Mouse (Mus musculus): ENCODE results near the gene E130311K13Rik. TPM values are rescaled to one million over a fixed set of nuclear protein-coding genes. Genes with fewer than 3 reads are reported as not detected.

Gene E130311K13Rik
- polyA plus RNA-seq, 1 experiment = 4.0 TPM

DNA sequence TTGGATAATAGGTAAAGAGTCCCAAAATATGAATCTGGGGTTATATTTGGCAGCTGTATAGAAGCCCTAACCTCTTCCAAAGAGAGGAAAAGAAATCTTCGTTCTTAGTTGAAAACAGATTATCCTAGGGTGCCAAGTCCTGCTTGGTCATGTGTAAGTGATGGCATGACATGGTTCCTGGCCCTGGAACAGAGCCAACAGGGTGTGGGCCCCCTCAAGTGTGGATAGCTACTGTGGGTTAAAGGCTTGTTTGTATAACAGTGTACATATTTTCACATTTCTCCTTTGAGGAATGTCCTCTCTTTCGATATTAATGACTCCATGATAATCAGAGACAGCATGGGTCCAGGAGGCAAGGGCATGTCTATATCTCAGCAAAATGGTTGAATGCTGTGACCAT lies 9.7 kb upstream of the E130311K13Rik start:
- TF ChIP-seq CTCF (IDR thresholded peaks at IDR 0.05; ENCODE audit: borderline replicate concordance, extremely low read depth, insufficient read depth, insufficient read length) (no peak), POLR2A (IDR thresholded peaks at IDR 0.05; ENCODE audit: borderline replicate concordance, extremely low read depth, insufficient read depth, insufficient read length, poor library complexity, severe bottlenecking) (no peak)
- DNase-seq (ENCODE audit: low read depth) = no peak

- TF ChIP-seq POLR2A (IDR thresholded peaks at IDR 0.05; ENCODE audit: borderline replicate concordance, extremely low read depth, insufficient read depth, insufficient read length, poor library complexity, severe bottlenecking) (no peak), CTCF (IDR thresholded peaks at IDR 0.05; ENCODE audit: borderline replicate concordance, extremely low read depth, insufficient read depth, insufficient read length) (peak; percentile 53; the same call in 1 of the 2 replicates)
- peak; percentile 60 for DNase-seq (ENCODE audit: low read depth)
Measured at GRCm38 (mm10) chr3:63919634-63920033, 9.6 kb downstream of the E130311K13Rik start.

- no peak for DNase-seq (ENCODE audit: low read depth)
- TF ChIP-seq POLR2A (IDR thresholded peaks at IDR 0.05; ENCODE audit: borderline replicate concordance, extremely low read depth, insufficient read depth, insufficient read length, poor library complexity, severe bottlenecking) (no peak), CTCF (IDR thresholded peaks at IDR 0.05; ENCODE audit: borderline replicate concordance, extremely low read depth, insufficient read depth, insufficient read length) (no peak)
Measured at GRCm38 (mm10) chr3:63910301-63910700, 19.0 kb downstream of the E130311K13Rik start.

DNA sequence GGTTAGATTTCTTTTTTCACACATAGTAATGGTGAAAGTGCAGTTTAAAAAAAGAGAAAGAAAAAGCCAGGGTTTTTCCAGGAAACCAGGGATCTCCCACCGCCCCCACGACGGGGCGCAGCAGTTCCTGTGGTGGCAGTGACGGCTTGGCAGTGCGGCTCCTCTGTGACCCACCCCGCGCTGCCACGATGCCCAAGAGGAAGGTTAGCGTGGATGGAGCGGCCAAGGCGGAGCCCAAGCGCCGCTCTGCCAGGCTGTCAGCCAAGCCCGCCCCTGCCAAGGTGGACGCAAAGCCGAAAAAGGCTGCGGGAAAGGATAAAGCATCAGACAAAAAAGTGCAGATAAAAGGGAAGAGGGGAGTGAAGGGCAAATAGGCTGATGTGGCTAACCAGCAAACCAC lies 24.0 kb downstream of the E130311K13Rik start:
- no peak for TF ChIP-seq CTCF (IDR thresholded peaks at IDR 0.05; ENCODE audit: borderline replicate concordance, extremely low read depth, insufficient read depth, insufficient read length)
- TF ChIP-seq POLR2A (IDR thresholded peaks at IDR 0.05; ENCODE audit: borderline replicate concordance, extremely low read depth, insufficient read depth, insufficient read length, poor library complexity, severe bottlenecking) = no peak
- peak; percentile 53 for DNase-seq (ENCODE audit: low read depth)

DNA sequence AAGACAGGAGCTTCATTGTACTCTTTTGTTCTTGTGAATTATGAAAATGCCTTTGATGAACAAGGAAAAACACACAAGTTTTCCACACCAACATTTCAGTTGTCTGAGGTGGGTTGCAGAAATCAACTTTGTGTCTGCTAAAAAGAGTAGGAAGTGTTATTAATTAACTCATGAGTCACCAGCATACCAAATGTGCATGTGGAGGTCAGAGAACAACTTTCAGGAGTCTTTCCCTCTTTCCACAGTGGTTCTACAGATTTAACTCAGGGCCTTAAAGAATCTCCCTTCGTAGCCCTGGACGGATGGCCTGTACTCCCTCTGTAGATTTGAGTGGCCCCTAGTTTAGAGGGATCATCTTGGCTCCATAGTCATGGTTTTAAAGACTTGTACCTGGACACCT lies 25.1 kb downstream of the E130311K13Rik start:
- no peak for TF ChIP-seq CTCF (IDR thresholded peaks at IDR 0.05; ENCODE audit: borderline replicate concordance, extremely low read depth, insufficient read depth, insufficient read length)
- no peak for TF ChIP-seq POLR2A (IDR thresholded peaks at IDR 0.05; ENCODE audit: borderline replicate concordance, extremely low read depth, insufficient read depth, insufficient read length, poor library complexity, severe bottlenecking)
- no peak for DNase-seq (ENCODE audit: low read depth)

DNA sequence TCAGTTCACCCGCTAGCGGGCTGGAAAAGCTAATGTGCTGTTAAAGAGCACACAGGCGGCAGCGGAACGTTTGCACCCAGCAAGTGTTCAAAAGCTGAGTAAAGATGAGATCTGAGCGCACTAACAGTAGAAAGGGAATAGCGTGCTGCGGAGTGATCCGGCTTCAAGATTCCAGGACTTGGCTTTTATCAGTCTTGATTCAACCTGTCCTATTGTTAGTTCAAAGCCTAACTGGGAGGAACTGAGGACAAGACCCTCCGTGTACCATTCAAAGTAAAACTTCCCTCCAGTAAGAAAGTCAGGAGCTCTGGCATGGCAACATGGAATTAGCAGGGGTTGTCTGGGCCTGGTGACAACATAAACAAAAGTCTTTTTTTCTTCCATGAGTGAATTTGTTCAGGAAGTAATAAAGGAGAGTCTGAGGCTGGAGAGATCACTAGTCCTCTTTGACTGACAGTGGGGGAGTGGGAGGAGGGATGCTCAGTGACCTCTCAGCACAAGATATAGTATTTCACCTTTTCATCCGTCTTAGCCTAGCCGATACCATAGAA lies 29.2 kb downstream of the E130311K13Rik start:
- DNase-seq (ENCODE audit: low read depth) = peak; percentile 87
- TF ChIP-seq POLR2A (IDR thresholded peaks at IDR 0.05; ENCODE audit: borderline replicate concordance, extremely low read depth, insufficient read depth, insufficient read length, poor library complexity, severe bottlenecking) = no peak
- TF ChIP-seq CTCF (IDR thresholded peaks at IDR 0.05; ENCODE audit: borderline replicate concordance, extremely low read depth, insufficient read depth, insufficient read length) = no peak

DNA sequence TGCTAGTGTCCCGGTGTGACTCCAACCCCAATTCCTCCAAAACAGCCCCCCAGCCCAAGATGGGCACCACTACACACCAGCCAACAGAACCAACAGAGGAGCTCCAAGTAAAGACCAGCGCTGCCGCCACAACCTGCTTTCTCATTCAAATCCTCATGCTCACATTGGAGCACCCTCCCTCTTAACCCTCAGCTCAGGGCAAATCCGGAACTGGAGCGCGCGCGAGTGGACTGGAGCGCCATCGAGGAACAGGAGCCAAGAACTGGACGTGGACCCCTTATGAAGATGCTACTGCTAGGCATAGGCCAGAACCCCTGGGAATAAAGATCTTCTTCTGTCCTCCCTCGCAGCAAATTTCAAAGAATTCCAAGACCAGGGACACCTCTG lies 30.0 kb downstream of the E130311K13Rik start, which contains the start of gene Plch1:
Plch1 (minus strand) TSS at position 164 of the 387 bp plus-strand sequence.
- DNase-seq (ENCODE audit: low read depth) = peak; percentile 95
- TF ChIP-seq CTCF (IDR thresholded peaks at IDR 0.05; ENCODE audit: borderline replicate concordance, extremely low read depth, insufficient read depth, insufficient read length) = no peak
- peak; percentile 15; the same call in 1 of the 2 replicates for TF ChIP-seq POLR2A (IDR thresholded peaks at IDR 0.05; ENCODE audit: borderline replicate concordance, extremely low read depth, insufficient read depth, insufficient read length, poor library complexity, severe bottlenecking)

GRCm38 (mm10) chr3:63898581-63899308 lies 30.5 kb downstream of the E130311K13Rik start:
- peak; percentile 97 for DNase-seq (ENCODE audit: low read depth)
- TF ChIP-seq POLR2A (IDR thresholded peaks at IDR 0.05; ENCODE audit: borderline replicate concordance, extremely low read depth, insufficient read depth, insufficient read length, poor library complexity, severe bottlenecking) (no peak), CTCF (IDR thresholded peaks at IDR 0.05; ENCODE audit: borderline replicate concordance, extremely low read depth, insufficient read depth, insufficient read length) (no peak)

GRCm38 (mm10) chr3:63897177-63897576 lies 32.1 kb downstream of the E130311K13Rik start:
- TF ChIP-seq POLR2A (IDR thresholded peaks at IDR 0.05; ENCODE audit: borderline replicate concordance, extremely low read depth, insufficient read depth, insufficient read length, poor library complexity, severe bottlenecking) (no peak), CTCF (IDR thresholded peaks at IDR 0.05; ENCODE audit: borderline replicate concordance, extremely low read depth, insufficient read depth, insufficient read length) (no peak)
- DNase-seq (ENCODE audit: low read depth) = peak; percentile 51

GRCm38 (mm10) chr3:63896303-63896702 lies 33.0 kb downstream of the E130311K13Rik start:
- DNase-seq (ENCODE audit: low read depth) = peak; percentile 32
- TF ChIP-seq POLR2A (IDR thresholded peaks at IDR 0.05; ENCODE audit: borderline replicate concordance, extremely low read depth, insufficient read depth, insufficient read length, poor library complexity, severe bottlenecking) (no peak), CTCF (IDR thresholded peaks at IDR 0.05; ENCODE audit: borderline replicate concordance, extremely low read depth, insufficient read depth, insufficient read length) (no peak)

GRCm38 (mm10) chr3:63895786-63896185 lies 33.5 kb downstream of the E130311K13Rik start:
- DNase-seq (ENCODE audit: low read depth) = peak; percentile 60
- TF ChIP-seq CTCF (IDR thresholded peaks at IDR 0.05; ENCODE audit: borderline replicate concordance, extremely low read depth, insufficient read depth, insufficient read length) (no peak), POLR2A (IDR thresholded peaks at IDR 0.05; ENCODE audit: borderline replicate concordance, extremely low read depth, insufficient read depth, insufficient read length, poor library complexity, severe bottlenecking) (no peak)

DNA sequence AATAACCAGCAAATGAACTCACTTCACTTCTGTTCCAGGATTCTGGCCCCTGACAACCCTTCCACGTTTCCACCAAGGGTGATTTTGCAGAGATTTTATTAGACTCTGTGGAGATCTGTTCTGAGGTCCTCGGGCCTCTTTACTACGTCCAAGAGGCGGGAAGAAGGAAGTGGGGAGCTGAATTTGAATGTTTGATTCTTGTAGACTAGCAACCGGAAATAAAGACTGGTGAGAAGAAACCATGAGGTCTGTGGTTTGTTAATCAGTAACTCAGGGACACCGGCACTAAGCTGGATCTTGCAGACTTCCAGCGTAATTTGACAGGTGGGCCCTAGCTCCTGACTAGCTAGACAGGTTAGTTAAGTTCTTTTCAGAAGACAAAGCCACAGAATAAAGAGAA lies 35.6 kb downstream of the E130311K13Rik start:
- TF ChIP-seq CTCF (IDR thresholded peaks at IDR 0.05; ENCODE audit: borderline replicate concordance, extremely low read depth, insufficient read depth, insufficient read length) = no peak
- no peak for TF ChIP-seq POLR2A (IDR thresholded peaks at IDR 0.05; ENCODE audit: borderline replicate concordance, extremely low read depth, insufficient read depth, insufficient read length, poor library complexity, severe bottlenecking)
- DNase-seq (ENCODE audit: low read depth) = no peak

Data from brain, embryonic 14.5 days (tissue).